Mouse (Mus musculus): ENCODE results near the gene Dusp15.

Dusp15 gene

GRCm38 (mm10) chr2:152951065-152951849 is at the start of gene Dusp15:
Gene Dusp15 (minus strand): TSS chr2:152951698.
- peak; percentile 55 for DNase-seq

GRCm38 (mm10) chr2:152997046-152997445 is 45.5 kb upstream of the Dusp15 start:
- no peak for DNase-seq

GRCm38 (mm10) chr2:152991529-152991928 is 40.0 kb upstream of the Dusp15 start:
- no peak for DNase-seq

- no peak for DNase-seq
Observed at GRCm38 (mm10) chr2:152985582-152985981, 34.1 kb upstream of the Dusp15 start.

- no peak for DNase-seq
Observed at GRCm38 (mm10) chr2:152976991-152977390, 25.5 kb upstream of the Dusp15 start.

GRCm38 (mm10) chr2:152965555-152965954 is 14.1 kb upstream of the Dusp15 start:
- DNase-seq: no peak

- DNase-seq: peak; percentile 32
Observed at GRCm38 (mm10) chr2:152962091-152962793, 10.7 kb upstream of the Dusp15 start, which contains the start of gene Ttll9. Gene Ttll9 (plus strand): TSS chr2:152962485.

- DNase-seq: no peak
Observed at GRCm38 (mm10) chr2:152958116-152958515, 6.6 kb upstream of the Dusp15 start.

- no peak for DNase-seq
Observed at GRCm38 (mm10) chr2:152951850-152952720, 587 bp upstream of the Dusp15 start.

GRCm38 (mm10) chr2:152950358-152951064 is 987 bp downstream of the Dusp15 start:
- no peak for DNase-seq

- DNase-seq: no peak
Observed at GRCm38 (mm10) chr2:152948438-152949020, 3.0 kb downstream of the Dusp15 start.

GRCm38 (mm10) chr2:152947098-152947497 is 4.4 kb downstream of the Dusp15 start:
- no peak for DNase-seq

- no peak for DNase-seq
Observed at GRCm38 (mm10) chr2:152944013-152944412, 7.5 kb downstream of the Dusp15 start.

- no peak for DNase-seq
Observed at GRCm38 (mm10) chr2:152943568-152943967, 7.9 kb downstream of the Dusp15 start.

- no peak for DNase-seq
Observed at GRCm38 (mm10) chr2:152942898-152943515, 8.5 kb downstream of the Dusp15 start.

GRCm38 (mm10) chr2:152941776-152942175 is 9.7 kb downstream of the Dusp15 start:
- peak; percentile 15 for DNase-seq

GRCm38 (mm10) chr2:152941106-152941505 is 10.4 kb downstream of the Dusp15 start:
- DNase-seq: no peak

- DNase-seq: peak; percentile 56
Observed at GRCm38 (mm10) chr2:152939846-152940245, 11.7 kb downstream of the Dusp15 start.

GRCm38 (mm10) chr2:152933614-152934013 is 17.9 kb downstream of the Dusp15 start:
- peak; percentile 50 for DNase-seq

GRCm38 (mm10) chr2:152933048-152933447 is 18.4 kb downstream of the Dusp15 start, which contains the start of gene Foxs1:
Gene Foxs1 (minus strand): TSS chr2:152933208.
- no peak for DNase-seq

- no peak for DNase-seq
Observed at GRCm38 (mm10) chr2:152931456-152932160, 19.9 kb downstream of the Dusp15 start.
